Mouse (Mus musculus): ENCODE measurements at regions not wholly inside any gene's neighbourhood (a gene's known extent, or its start where the extent isn't known, plus 50 kb on each side); places are given as distances from the start of the nearest gene placed in this dataset.
"Not testable (repeated sequence)": the region's sequence is repeated elsewhere in the genome, so short reads cannot be mapped to it uniquely, and the experiment has no call there.

DNA sequence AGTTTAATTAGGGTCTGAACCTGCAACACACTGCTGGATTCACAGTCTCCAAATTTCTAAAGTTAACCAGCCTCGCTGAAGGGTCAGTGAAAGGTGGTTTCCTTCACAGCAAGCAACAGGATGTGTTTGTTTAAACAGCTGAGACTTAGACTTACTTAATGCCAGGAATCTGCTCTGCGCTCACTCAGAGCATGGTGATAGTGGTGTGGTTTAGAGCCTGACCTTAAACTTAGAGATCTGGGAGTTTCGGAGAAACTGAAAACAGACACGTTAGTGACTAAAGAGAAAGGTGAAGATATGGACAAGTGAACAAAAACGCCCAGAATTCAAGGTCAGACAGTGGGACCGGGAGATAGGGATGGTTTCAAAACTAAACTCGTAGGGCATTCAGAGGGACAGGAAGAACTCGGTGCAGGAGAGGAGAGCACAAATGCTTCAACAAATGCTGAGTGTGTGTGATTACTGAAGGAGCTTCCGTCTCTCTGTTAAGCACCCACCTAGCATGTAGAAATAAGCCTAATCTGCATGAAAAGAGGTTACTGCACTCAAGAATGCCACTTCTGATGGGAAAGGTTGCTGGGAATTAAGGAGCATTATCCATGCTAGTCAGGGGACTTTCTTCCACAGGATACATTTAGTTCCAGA, 97.2 kb upstream of the Ifngr1 start:
- DNase-seq (ENCODE audit: low read depth) = no peak

DNA sequence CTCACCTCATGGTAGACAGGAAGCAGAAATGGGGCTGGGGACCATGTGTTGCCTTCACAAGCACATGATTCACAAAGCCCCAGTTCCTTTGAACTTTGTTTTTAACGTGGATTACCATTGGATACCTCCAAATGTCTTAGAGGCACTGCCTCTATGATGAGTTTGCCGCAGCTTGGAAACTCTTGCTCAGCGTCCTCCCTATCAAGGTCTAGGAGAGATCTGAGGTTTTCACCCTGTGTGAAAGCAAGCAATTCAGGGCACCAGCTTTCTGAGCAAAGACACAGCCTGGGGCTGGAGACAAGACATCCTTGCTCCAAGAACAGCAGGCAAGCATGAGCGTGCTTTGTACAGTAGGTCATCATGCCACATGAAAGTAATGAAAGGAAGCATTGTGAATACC, 93.6 kb upstream of the Ifngr1 start:
- no peak for DNase-seq (ENCODE audit: low read depth)

DNA sequence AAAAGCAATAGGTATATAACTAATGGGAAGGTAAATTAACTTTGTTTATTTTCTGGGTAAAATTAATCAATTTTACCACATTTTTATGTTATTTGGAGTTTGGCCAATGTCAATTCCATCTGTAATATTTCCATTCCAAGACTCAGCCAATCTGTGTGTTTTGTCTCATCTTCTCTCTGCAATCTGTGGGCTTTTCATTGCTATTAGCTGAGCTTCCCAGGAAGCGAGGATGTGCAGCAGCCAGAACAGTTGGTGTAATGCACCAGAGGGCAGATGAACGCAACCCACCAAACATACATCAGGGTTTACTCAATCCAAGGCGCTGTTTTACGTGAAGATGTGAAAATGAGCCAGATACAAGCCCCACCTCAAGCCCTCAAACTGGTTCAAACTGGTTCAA, 88.9 kb upstream of the Ifngr1 start:
- DNase-seq (ENCODE audit: low read depth) = no peak

DNA sequence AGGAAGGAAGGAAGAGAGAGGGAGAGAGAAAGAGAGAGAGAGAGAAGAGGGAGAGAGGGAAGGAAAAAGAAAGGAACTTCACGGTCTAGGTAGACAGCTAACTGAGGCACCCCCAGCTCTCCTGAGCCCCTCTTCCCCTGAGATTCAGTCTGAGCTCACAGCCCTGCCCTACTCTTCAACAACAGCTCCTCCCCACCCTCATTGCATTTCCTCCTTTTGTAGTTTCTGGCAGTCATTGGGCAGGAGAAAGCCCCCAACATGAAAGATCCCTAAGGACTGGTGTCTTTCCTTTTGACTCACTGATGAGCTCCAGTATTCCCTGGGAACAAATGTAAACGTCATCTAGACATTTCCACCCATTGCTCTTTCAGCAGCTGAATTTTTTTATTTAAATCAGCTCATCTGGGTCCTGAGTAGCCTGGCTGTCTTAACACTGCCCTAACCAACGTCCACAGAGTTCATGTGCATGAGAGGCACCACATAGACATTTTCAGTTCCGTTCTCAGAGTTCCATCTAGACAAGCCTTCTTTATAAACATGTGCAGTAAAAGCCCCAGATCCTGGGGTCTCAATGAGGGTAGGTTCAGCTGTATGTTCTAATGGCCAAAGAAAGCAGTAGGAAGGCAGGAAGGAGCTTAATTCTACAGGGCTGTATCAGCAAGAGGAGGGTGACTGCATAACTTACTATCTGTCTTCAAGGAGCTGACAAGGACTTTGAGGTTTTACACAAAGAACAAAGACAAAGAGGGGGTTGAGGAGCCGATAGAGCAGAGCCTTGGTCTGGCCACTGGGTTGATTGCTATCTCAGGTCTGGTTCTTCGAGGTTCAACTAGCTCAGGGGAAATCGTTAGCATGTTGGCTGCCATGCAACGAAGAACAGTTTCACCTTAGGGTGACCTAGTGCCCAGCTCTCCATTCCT, 87.6 kb upstream of the Ifngr1 start:
- DNase-seq (ENCODE audit: low read depth) = no peak

DNA sequence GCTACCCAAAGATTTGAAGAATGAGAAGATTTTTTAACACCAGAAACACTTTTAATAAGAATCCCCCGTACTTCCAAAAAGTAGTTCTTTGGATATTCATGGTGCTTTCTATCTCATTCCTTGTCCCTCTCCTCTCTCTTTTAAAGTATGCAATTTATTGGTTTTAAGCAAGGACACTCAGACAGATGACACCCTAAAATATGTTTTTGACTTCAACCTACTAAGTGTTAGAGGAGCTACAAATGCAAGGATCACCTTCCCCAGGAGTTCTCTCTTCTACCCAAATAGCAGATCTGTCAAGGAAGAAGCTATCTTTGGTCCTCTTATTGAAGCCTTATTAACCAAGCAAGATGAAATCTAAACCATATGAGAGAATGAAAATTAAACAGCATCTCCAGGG, 86.6 kb upstream of the Ifngr1 start:
- DNase-seq (ENCODE audit: low read depth) = no peak

DNA sequence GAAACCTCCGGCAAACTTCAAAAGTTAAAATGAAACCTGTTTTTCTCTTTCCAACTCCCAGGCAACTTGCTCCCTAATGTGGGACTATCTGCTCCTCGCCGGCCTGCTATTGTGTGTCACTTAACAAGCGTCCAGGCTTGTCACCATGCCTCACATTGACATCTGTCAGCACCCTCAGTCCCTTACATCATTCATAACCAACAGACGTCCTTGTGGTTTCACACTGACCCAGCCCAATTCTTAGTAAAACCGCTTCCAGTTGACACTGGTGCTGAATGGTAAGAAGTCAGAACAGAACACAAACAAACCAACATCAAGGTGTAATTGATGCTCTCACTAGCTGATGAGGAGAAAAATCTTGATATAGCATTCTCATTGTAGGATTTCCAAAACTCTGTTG, 85.8 kb upstream of the Ifngr1 start:
- no peak for DNase-seq (ENCODE audit: low read depth)

DNA sequence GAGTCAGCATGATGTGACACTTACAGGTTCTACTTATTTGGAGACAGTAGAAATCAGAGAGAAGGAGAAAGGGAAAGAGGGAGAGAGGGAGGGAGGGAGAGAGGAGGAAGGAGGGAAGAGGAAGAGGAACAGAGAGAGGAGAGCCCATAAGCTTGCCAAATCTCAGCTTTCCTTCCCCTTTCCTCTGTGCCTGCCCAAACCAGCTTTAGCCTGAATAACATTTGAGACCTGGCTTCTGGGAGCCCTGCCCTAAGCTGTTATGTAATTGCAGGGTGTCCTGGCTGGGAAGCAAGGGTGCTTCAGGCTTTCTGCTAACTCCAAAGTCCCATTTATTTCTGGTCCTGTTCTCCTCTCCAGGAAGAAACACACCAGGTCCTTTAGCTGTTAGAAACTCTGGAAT, 85.3 kb upstream of the Ifngr1 start:
- DNase-seq (ENCODE audit: low read depth) = no peak

DNA sequence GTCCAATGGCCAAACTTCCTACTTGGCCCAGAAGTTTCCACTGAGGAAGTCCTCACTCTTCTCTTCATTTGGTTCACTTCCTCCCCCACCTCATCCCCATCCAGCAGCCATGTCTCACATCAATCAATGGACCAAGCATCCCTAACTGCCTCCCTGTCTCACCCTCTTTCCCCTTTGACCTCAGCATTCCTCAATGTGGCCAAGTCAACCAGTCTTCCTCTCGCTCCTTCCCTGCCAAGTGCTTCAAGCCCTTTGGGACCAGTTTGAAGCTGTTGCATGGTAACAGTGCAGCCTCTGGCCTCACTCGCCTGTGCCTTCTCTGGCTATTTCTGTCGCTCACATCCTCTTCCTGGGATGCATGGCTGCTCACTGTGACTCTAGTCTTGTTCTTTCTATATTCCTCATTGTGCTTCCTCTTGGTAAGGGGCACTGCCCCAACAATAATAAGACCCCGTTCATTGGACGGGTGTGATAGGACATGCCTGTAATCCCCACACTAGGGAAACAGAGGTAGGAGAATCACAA, 83.5 kb upstream of the Ifngr1 start:
- no peak for DNase-seq (ENCODE audit: low read depth)

DNA sequence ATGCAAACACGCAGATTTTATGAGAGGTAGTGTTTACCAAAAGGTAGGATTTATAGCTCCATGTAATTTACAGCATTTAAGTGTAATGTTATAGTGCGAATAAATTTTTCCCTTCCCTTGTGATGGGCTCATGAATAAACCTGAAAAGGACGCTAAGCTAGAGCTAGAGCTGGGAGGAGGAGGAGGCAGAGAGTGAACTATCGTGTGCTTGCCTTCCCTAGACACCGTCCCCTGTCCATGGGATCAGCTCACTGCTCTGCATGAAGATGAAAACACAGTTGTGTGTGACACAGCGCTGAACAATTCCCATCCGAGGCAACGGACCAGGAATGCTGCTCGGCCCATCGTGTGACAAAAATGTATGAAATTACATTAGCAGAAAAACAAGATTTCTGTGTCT, 81.7 kb upstream of the Ifngr1 start:
- no peak for DNase-seq (ENCODE audit: low read depth)

DNA sequence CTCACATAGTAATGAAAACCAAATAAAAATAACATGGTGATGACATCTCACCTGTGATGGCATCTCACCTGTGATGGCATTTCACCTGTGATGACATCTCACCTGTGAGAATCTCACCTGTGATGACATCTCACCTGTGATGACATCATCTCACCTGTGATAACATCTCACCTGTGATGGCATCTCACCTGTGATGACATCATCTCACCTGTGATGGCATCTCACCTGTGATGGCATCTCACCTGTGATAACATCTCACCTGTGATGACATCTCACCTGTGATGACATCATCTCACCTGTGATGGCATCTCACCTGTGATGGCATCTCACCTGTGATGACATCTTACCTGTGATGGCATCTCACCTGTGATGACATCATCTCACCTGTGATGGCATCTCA, 77.4 kb upstream of the Ifngr1 start:
- DNase-seq (ENCODE audit: low read depth) = not testable (repeated sequence)

DNA sequence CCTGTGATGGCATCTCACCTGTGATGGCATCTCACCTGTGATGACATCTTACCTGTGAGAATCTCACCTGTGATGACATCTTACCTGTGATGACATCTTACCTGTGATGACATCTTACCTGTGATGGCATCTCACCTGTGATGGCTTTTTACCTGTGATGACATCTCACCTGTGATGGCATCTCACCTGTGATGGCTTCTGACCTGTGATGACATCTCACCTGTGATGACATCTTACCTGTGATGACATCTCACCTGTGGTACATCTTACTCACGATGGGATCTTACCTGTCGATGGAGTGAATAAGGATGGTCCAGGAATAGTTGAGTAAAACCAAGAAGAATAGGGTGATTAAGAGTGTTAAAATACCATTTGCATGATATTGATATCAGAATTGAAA, 76.9 kb upstream of the Ifngr1 start:
- no peak for DNase-seq (ENCODE audit: low read depth)

DNA sequence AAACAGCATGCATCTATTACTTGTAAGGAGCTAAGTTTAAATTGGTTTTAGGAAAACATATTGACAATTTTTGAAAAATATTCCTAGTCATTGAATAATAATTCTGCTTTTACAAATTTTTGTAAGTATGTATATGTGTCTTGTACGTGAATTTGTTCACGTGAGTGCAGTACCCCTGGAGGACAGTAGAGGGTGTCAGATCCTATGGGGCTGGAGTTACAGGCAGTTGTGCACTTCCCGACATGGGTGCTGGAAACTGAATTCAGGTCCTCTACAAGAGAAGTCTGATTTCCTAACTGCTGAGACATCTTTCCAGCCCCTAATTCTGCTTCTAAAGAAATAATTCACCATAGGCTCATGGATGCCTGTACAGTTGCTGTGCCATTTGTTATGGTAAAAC, 75.7 kb upstream of the Ifngr1 start:
- no peak for DNase-seq (ENCODE audit: low read depth)

DNA sequence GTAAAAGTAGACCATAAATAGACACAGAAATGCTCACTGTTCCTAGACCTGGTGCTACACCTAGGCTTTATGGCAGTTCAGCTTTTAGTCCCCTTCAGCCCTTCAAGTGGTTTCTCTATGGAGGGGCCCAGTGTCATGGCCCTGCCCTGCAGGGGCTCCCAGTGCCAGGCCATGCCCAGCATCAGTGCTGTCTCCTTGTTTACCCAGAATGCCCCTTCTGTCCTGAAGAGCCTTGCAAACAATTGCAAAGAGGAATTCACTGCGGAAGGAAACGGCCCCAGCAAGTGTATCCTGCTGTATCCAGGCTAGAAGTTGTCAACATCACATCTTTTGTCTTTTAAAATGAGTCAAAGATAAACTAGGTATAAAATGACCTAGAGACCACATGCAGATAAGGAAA, 74.7 kb upstream of the Ifngr1 start:
- DNase-seq (ENCODE audit: low read depth) = no peak

DNA sequence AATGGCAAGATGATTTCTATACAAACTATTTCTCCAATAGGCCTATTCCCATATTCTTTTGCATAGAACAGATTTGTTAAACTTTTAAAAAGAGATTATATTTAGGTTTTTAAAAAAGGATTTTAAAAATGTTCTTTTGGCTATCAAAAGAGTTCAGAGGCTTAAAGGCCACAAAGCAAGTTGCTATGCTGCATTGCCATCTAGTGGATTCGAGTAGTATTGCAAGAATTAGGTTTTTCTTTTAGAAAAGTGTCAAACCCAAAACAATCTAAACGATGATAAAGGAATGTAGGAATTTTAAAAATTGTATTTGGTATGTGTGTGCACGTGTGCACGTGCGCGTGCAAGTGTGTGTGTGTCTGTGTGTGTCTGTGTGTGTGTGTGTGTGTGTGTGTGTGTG, 73.0 kb upstream of the Ifngr1 start:
- DNase-seq (ENCODE audit: low read depth) = no peak

DNA sequence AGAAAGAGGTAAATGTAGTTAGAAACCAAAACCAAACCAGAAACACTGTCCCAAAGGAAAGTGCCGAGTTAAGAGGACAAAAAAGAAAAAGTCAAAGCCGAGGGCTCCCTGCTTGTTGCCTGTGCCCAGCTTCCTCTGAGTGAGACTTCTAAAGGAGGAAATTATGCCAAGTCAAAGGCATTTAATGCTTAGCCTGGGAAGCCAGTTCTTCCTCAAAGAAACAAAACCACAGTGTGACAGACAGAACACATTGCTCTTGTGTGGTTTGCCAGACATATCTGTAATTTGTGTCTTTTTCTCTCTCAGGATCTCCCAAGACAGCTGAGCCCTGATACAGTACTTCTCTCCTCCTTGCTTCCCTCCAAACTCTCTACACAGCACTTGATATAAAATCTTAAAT, 69.6 kb upstream of the Ifngr1 start:
- no peak for DNase-seq (ENCODE audit: low read depth)

DNA sequence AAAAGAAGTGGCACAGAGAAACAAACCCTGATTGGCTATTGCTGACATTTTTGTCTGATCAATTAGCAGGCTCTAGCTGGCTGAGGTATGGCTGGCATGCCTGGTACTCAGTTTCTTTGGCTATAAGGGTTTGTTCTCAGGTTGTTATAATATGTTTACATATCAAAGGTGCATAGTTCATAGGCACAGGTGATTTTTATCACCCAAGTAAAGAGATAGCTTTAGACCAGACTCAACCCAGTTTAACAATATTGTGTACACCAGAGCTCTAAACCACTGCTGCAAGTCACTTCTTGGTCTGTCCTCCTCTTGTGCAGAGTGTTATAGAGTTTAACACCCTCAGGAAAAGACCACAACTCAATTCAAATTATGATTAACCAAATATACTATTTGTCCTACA, 65.8 kb upstream of the Ifngr1 start:
- no peak for DNase-seq (ENCODE audit: low read depth)

DNA sequence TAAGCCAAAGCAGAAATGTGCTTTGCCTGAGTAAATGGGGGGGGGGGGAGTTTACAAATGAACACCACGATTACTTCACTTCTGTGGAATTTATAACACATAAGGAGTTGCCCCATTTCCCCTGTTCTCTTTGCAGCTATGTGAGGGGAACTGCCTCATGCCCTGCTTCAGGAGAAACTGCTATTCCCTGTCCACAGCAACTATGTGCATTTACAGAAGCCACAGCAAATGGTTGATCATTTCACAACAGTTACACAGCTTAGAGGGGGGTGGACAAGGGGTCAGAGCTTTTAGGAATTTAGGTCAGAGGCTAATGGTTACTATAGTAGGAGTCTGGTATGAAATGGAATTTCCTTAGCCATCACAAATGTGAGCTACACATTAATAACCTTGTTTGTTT, 65.4 kb upstream of the Ifngr1 start:
- DNase-seq (ENCODE audit: low read depth) = no peak

DNA sequence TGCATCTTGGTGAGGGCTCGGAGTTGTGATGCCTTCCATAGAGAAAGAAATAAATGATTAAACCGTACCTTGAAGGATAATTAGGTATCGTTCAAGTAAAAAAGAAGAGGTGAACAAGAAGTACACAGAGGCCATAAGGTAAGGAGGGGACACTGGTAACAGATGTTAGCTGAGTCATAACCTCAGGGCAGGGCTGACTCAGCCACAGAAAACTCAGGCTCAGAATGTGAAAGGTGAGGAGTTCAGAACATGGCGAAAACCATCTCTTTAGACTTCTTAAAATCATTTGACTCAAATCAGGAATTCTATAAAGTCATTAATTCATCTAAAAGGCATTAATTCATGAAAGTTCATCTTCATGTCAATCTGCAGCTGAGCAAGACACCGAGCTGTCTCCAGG, 62.1 kb upstream of the Ifngr1 start:
- no peak for DNase-seq (ENCODE audit: low read depth)

DNA sequence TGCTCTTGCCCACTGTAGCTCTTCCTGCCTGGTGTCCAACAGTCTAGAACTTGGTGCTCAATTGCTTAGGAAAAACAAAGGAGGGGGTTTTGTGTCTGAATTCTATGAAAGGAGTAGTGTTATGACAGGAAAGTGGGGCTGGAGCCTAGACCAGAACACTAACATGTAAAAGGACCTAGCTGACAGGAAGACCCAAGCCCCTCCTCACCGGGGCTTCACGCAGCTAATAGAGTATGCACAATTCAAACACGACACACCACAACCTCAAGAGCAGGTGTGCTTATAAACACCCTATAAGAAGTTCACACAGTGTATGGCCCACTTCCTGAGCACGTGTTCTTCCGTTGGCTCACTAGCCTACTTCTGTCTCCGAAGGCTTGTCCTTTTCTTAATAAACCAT, 61.7 kb upstream of the Ifngr1 start:
- no peak for DNase-seq (ENCODE audit: low read depth)

DNA sequence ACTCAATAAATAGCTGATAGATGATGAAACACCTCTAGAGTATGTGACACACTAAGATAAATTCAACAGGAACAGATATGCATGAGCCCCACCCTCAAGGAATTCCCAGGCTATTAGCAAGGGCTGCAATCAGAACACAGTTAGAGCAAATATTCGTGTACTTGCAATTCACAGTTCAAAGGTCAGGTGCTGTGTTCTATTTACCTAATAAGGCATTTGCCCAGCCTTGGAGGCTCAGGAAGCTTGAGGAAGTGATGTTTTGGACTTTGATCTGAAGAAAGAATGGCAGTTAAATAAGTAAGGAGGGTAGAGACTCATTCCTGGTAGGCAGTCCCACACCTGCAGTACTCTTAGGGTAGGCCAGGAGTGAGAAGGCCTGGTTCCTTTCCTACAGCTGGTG, 60.3 kb upstream of the Ifngr1 start:
- DNase-seq (ENCODE audit: low read depth) = no peak

DNA sequence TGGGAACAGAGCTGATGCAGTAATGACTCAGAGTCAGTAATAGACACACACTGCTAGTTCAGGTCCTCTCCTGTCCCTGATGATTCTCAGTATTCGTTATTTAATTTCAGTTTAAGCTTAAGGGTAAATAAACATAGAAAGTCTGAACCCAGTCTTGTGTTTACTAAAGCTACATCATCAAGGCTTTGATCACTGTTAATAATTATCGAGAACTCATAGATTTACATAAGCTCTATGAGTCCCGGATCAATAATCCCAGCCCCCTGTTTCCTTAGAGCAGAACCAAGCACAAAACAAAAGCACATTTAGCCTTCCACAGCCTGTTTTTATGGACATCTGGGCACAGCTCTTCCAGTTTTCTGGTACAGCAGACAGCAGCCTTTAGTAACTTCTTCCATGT, 59.0 kb upstream of the Ifngr1 start:
- no peak for DNase-seq (ENCODE audit: low read depth)

DNA sequence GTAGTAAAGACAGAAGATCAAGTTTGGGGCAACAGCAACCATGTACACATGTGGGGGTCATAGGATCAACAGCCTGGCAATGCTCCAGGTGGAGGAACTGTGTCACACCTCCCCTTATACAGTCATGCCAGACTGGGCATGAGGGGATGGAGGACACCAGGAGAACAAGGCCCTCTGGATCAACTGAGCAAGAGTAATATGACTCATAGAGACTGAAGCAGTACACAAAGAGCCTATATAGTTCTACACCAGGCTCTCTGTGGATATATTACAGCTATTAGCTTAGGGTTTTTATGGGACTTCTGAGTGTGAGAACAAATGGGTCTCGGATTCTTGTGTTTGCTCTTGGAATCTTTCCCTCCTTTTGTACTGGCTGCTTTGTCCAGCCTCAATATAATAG, 57.9 kb upstream of the Ifngr1 start:
- DNase-seq (ENCODE audit: low read depth) = no peak
